Mouse (Mus musculus) embryonic facial prominence, embryonic 14.5 days (tissue): ENCODE data around the gene Tmem167b. TPM values are rescaled to one million over a fixed set of nuclear protein-coding genes. Genes with fewer than 3 reads are reported as not detected.

Experiments
- ATAC-seq: fragments of 200-750 bp; cut with Nextera tagmentation; 2 replicates; pipeline ENCODE4 v1.8.0; 2017; ENCODE audit warnings: low read depth, moderate number of reproducible peaks, moderate TSS enrichment
- DNase-seq: peaks from one replicate; pipeline ENCODE4 v3.0.0-alpha.2; 2015; ENCODE audit warnings: low spot score
- H3K27ac ChIP-seq: fragments of 300-500 bp; sonication (generic); replicated peaks from 2 replicates; pipeline ENCODE4 v1.5.1; 2014; ENCODE audit warnings: low read depth, mild to moderate bottlenecking, low read length, moderate library complexity
- H3K27me3 ChIP-seq: fragments of 300-500 bp; sonication (generic); replicated peaks from 2 replicates; pipeline ENCODE4 v1.6.1; 2014; ENCODE audit warnings: low read length; ENCODE audit not compliant: control insufficient read depth, insufficient read depth
- H3K36me3 ChIP-seq: fragments of 300-500 bp; sonication (generic); 2 replicates; pipeline ENCODE4 v1.6.1; 2014; ENCODE audit warnings: low read length, mixed read lengths; ENCODE audit not compliant: control insufficient read depth, insufficient read depth
- H3K4me1 ChIP-seq: fragments of 300-500 bp; sonication (generic); 2 replicates; pipeline ENCODE4 v1.6.1; 2014; ENCODE audit warnings: antibody characterized with exemption, low read length; ENCODE audit not compliant: control insufficient read depth, insufficient read depth
- H3K4me2 ChIP-seq: fragments of 300-500 bp; sonication (generic); 2 replicates; pipeline ENCODE4 v1.6.1; 2014; ENCODE audit warnings: low read depth, mild to moderate bottlenecking, low read length, moderate library complexity, mixed read lengths
- H3K4me3 ChIP-seq: fragments of 300-500 bp; sonication (generic); 2 replicates; pipeline ENCODE4 v1.5.1; 2014; ENCODE audit warnings: low read depth, mild to moderate bottlenecking, low read length
- H3K9ac ChIP-seq: fragments of 300-500 bp; sonication (generic); 2 replicates; pipeline ENCODE4 v1.6.1; 2014; ENCODE audit warnings: low read depth, mild to moderate bottlenecking, low read length, moderate library complexity, mixed read lengths
- H3K9me3 ChIP-seq: fragments of 300-500 bp; sonication (generic); 2 replicates; pipeline ENCODE4 v1.6.1; 2016; ENCODE audit warnings: low read length; ENCODE audit not compliant: control insufficient read depth
- WGBS: fragments of 180-500 bp; shearing (Covaris S2); extraction: QIAGEN DNeasy Blood & Tissue Kit; methylation state at CpG from one replicate; pipeline ENCODE4 v1.1.7; 2014; 5-methylcytosine and 5-hydroxymethylcytosine counted together
- polyA plus RNA-seq: library from polyadenylated mRNA; unstranded; fragments of >200 nt; fragmentation: Nextera tagmentation; extraction: Ambion mirVana; gene quantifications from 2 replicates; pipeline ENCODE4 v1.2.1, GENCODE M21; 2014

The Tmem167b gene
- polyA plus RNA-seq, 1 experiment from 2014 or later, result 46.3 TPM

DNA sequence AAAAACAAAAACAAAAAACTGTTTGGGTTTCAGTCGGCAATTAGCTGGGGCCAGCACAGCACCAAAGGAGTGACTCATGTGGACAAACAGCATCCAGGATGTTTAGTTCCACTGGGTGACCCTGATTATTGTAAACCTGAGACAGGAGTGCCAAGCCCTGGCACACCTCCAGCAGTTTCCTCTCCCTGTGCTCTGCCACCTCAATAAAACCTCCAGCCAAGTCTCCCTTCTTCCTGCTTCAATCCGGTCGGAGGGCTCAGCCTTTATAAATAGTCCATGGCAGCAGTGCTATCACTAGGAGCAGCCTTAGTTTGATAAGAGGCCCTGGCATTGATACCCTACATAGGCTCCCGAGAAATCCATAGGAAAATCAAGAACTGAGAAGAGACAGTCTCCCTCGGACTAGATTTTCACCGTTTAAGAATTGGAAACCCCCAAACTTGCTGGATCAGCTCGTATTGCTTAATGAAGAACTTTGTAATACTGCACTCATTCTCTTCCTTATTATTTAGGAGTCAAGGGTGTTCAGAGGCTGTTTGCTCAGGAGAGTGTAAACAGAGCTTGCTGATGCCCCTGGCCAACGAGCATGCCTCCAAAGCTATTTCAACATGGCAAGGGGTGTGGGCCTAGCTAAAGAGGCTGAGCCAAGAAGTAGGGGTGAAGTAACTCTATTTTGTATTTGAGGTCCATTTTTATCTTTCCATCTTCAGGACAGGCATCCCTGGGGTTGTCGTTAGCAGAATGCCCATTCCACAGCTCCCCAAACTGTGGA, 29.0 kb downstream of the Tmem167b start:
- peaks cover 4% of the 10 kb centered on the region; the same call in 1 of the 2 replicates for H3K4me1 ChIP-seq
- no peaks in the 10 kb centered on the region for H3K9me3 ChIP-seq
- peaks cover 26% of the 10 kb centered on the region for H3K27me3 ChIP-seq
- H3K36me3 ChIP-seq, result no peaks in the 10 kb centered on the region
- DNase-seq, result peak; percentile 45
- WGBS, result 74% methylated on average over 9 of the region's 9 CpGs
- no peak overlapping the region for H3K9ac ChIP-seq
- no peak overlapping the region for H3K4me2 ChIP-seq
- no peak for ATAC-seq
- no peak overlapping the region for H3K4me3 ChIP-seq
- no peak overlapping the region for H3K27ac ChIP-seq

DNA sequence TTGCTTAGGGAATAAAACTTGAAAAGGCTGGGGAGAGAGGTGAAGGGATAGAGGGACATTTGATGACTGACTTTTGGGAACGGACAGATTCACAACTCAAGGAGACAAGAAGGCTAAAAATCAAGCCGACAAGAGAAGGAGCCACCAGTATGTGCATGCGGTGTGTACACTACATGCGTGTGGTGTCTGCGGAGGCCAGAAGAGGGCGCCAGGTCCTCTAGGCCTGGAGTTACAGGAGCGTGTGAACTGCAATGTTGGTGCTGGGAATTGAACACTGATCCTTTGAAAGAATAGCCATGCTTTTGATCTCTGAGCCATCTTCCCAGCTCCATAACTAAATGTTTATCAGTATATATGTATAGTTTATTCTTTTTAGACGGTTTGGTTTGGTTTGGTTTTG, 33.8 kb downstream of the Tmem167b start:
- WGBS, result 93% methylated on average over 8 of the region's 8 CpGs
- no peaks in the 10 kb centered on the region for H3K4me1 ChIP-seq
- H3K36me3 ChIP-seq, result no peaks in the 10 kb centered on the region
- no peaks in the 10 kb centered on the region for H3K27me3 ChIP-seq
- H3K4me3 ChIP-seq, result no peak overlapping the region
- no peak overlapping the region for H3K4me2 ChIP-seq
- H3K9me3 ChIP-seq, result no peaks in the 10 kb centered on the region
- H3K27ac ChIP-seq, result no peak overlapping the region
- ATAC-seq (no peak), DNase-seq (no peak)
- no peak overlapping the region for H3K9ac ChIP-seq

DNA sequence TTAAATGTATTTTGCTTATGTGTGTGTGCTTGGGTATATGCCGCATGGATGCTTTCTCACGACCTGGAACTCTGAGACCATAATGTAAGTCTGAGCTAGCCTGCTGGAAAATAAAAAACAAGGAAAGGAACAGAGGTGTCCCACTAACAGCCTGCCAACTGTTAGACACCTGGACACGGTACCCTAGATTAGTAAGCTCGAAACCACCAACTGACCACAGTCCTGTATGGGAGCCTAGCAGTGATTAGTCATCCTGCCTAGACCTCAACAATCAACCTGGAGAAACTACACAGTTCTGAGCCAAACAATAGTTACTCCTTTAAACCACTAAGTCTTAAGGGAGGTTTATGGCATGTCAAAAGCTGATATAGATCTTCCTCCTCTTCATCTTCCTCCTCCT, 38.9 kb downstream of the Tmem167b start:
- ATAC-seq, result no peak

DNA sequence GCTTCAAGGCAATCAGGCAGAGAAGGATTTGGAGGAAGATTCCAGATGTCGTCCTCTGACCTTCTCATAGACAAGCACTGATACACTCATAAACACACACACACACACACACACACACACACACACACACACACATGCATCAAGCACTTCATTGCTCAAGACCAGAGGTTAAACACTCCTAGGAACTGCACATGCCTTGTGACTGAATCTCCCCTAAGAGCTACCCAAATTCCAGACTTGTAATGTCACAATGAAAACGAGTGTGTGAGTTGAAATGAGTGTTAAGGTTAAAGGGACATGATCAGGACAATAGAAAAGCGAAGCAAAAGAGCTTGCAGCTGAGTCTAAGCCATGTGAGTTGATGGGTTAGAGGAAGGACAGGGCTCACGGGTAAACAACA, 44.0 kb downstream of the Tmem167b start:
- H3K27ac ChIP-seq, result no peak overlapping the region
- H3K4me1 ChIP-seq, result no peaks in the 10 kb centered on the region
- H3K4me3 ChIP-seq, result no peak overlapping the region
- no peak overlapping the region for H3K4me2 ChIP-seq
- ATAC-seq, result no peak
- no peak for DNase-seq
- no peak overlapping the region for H3K9ac ChIP-seq
- H3K9me3 ChIP-seq, result no peaks in the 10 kb centered on the region
- H3K27me3 ChIP-seq, result no peaks in the 10 kb centered on the region
- no peaks in the 10 kb centered on the region for H3K36me3 ChIP-seq
- WGBS, result 50% methylated on average over 4 of the region's 4 CpGs

More for the DNA sequence above, 38.9 kb downstream of the Tmem167b start:
- no peak overlapping the region for H3K9ac ChIP-seq
- no peaks in the 10 kb centered on the region for H3K27me3 ChIP-seq
- no peak overlapping the region for H3K27ac ChIP-seq
- no peaks in the 10 kb centered on the region for H3K36me3 ChIP-seq
- H3K4me2 ChIP-seq, result no peak overlapping the region
- H3K9me3 ChIP-seq, result no peaks in the 10 kb centered on the region
- no peaks in the 10 kb centered on the region for H3K4me1 ChIP-seq
- WGBS, result 85% methylated on average over 4 of the region's 4 CpGs
- no peak overlapping the region for H3K4me3 ChIP-seq
- no peak for DNase-seq

DNA sequence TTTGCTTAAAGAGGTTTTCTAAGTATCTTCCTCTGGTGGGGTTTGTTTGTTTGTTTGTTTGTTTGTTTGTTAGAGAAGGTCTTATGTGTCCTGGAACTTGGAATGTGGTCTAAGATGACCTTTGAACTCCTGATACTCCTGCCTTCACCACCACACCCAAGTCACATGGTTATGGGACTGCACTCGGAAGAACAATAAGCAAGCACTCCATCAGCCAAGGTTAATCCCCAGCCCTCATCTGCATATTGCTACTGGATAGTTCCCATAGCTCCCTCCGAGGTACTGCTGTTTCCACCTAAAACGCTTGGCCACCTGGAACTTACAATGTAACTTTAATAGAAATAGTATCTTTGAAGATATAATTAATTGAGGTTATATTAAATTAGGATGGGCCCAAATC, 48.8 kb downstream of the Tmem167b start:
- Histone ChIP-seq H3K9ac (no peak overlapping the region), H3K36me3 (no peaks in the 10 kb centered on the region), H3K27me3 (no peaks in the 10 kb centered on the region), H3K4me2 (no peak overlapping the region), H3K4me1 (peaks cover 4% of the 10 kb centered on the region; the same call in 1 of the 2 replicates), H3K27ac (no peak overlapping the region), H3K4me3 (no peak overlapping the region), H3K9me3 (no peaks in the 10 kb centered on the region)
- ATAC-seq, result no peak
- DNase-seq, result no peak
- WGBS, result 74% methylated on average over 3 of the region's 3 CpGs

DNA sequence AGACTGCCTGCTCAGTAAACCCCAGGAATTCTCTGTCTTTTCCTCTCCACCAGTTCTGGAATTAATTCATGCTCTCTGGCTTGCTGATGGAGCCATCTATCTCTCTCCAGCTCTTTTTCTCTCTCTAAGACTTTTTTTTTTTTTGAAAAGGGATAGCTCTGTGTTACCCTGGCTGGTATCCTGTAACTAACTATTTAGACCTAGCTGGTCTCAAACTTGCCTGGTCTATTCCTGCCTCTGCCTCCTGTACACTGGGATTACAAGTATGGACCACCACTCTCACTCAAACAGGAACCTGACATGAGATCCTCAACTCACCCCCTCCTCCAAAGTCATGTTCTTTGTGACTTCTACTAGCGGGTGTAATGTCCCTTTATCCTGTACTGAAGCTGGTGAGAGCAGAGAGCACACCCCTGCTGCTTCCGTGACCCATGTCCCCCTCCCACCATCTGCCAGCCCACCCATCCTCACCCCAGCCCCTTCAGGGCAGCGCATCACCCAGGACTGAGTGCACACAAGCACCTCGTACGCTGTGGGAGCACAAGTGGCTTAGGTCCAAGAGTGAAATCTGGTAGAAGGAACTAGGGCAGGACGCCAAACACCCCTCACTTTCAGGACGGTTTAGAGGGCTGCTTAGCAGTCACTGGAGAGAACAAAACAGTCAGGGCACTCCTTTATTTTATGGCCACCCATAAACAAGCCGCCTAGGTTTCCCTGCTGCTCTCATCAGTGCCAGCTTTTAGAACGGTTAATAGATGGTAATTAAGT, 51.4 kb downstream of the Tmem167b start:
- peak; percentile 69 for DNase-seq
- Histone ChIP-seq H3K4me1 (peaks cover 4% of the 10 kb centered on the region; the same call in 1 of the 2 replicates), H3K9me3 (no peaks in the 10 kb centered on the region), H3K9ac (0 out of 2 replicates have a peak overlapping the region, but pooled peaks have one; percentile 25), H3K4me3 (no peak overlapping the region), H3K27ac (no peak overlapping the region), H3K4me2 (no peak overlapping the region), H3K27me3 (no peaks in the 10 kb centered on the region), H3K36me3 (no peaks in the 10 kb centered on the region)
- no peak for ATAC-seq
- 21% methylated on average over 9 of the region's 9 CpGs for WGBS

DNA sequence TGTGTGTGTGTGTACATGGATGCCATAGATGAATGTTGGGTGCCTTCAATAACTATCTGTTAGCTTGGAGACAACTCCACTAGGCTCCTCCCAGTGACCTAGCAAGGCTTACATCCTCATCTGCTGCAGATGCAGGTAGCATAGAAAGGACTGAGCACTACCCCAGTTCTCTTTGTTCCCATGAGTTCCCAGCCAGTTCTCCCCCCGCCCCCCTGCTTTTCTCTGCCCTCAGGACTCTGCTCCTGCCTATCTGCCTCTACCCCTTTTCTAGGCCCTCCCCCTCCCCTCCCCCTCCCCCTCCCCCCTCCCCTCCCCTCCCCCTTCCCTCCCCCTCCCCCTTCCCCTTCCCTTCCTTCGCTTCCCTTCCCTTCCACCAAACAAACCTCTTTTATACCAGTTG, 52.1 kb downstream of the Tmem167b start:
- ATAC-seq (no peak), DNase-seq (no peak)
- H3K4me1 ChIP-seq, result peaks cover 4% of the 10 kb centered on the region; the same call in 1 of the 2 replicates
- H3K27ac ChIP-seq, result no peak overlapping the region
- no peaks in the 10 kb centered on the region for H3K36me3 ChIP-seq
- H3K9me3 ChIP-seq, result no peaks in the 10 kb centered on the region
- no peak overlapping the region for H3K4me3 ChIP-seq
- no peak overlapping the region for H3K9ac ChIP-seq
- H3K4me2 ChIP-seq, result no peak overlapping the region
- 54% methylated on average over 1 of the region's 2 CpGs for WGBS
- no peaks in the 10 kb centered on the region for H3K27me3 ChIP-seq

DNA sequence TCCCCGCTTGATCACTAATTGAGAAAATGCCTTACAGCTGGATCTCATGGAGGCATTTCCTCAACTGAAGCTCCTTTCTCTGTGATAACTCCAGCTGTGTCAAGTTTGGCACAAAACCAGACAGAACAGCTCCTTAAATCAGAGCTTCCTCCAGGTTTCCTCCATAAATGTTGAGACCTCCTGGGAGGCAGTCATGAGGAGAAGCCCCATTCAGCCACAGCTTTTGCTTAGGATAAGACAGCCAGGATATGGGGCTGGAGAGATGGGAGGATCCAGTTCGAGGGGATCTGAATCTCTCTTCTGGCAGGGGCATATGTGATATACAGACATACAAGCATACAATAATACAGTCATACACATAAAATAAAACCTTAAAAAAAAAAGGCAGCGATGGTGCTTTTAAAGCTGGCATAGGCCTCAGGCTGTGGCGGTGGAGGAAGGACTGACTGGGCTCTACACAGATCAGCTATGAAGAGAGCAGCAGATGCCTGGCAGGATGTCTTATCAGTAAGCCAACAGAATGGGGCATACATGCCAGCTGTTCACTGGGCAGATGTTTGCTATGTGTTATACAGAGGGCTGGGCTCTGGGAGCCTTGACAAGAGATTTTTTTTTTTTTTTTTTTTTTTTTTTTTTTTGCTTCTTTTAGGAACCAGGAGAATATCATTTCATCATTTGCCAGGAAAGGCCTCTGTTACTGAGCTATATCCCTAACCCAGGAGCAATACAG, 53.4 kb downstream of the Tmem167b start:
- no peak overlapping the region for H3K27ac ChIP-seq
- no peak overlapping the region for H3K4me3 ChIP-seq
- peaks cover 4% of the 10 kb centered on the region; the same call in 1 of the 2 replicates for H3K4me1 ChIP-seq
- H3K36me3 ChIP-seq, result no peaks in the 10 kb centered on the region
- ATAC-seq (peak; percentile 27; the same call in 1 of the 2 replicates), DNase-seq (peak; percentile 68)
- no peak overlapping the region for H3K9ac ChIP-seq
- no peak overlapping the region for H3K4me2 ChIP-seq
- H3K9me3 ChIP-seq, result no peaks in the 10 kb centered on the region
- no peaks in the 10 kb centered on the region for H3K27me3 ChIP-seq
- 62% methylated on average over 3 of the region's 4 CpGs for WGBS
